In the genomic region with DNA sequence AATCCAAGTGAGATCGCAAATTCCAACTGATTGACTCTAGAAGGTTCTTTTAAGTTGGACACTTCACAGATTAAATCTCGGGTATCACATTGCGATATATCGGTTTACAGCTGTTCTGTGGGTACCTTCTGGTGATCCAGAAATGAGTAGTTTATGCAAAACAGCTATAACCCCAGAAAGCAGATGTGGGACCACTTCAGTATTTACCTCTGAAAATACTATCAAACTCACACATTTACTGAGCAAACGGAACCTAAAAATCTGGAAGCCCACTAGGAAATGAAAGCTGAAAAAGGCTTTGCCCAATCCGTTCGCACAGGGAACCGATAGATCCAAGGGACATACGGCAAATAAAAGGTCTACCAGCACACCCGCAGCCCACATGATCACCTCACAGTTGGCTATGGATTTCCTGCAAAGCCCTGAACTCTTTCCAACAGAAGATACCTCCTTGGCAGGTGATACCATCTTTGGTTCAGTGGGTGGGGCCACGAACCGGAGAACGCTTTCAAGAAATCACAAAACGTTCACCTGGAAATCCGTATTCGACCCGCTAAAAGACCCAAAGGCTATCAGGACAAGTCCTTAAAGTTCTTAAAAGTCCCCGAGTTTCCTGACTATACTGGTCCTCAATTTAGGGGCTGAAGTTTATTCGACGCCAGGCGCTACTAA, we compare ENCODE assay signal across 8 mouse cellular contexts. TPM values are rescaled to one million over a fixed set of nuclear protein-coding genes. Genes with fewer than 3 reads are reported as not detected.
DNase-seq lines count a peak whose midpoint lies in the region; ATAC-seq lines count a peak whose summit lies in the region.

No protein-coding gene starts in this region.

- peaks cover 37% of the 10 kb centered on the region for H3K4me1 ChIP-seq in lung, embryonic 15.5 days
- H3K4me1 ChIP-seq in hindbrain, embryonic 13.5 days (replicated peaks), result peaks cover 51% of the 10 kb centered on the region
- H3K4me1 ChIP-seq in megakaryocyte, embryonic 14.5 days, result peaks cover 71% of the 10 kb centered on the region

- peak overlapping the region; percentile 85 for H3K9ac ChIP-seq in lung, embryonic 15.5 days
- H3K9ac ChIP-seq in hindbrain, embryonic 13.5 days, result peak overlapping the region; percentile 82

- H3K36me3 ChIP-seq in lung, embryonic 15.5 days, result no peaks in the 10 kb centered on the region
- no peaks in the 10 kb centered on the region for H3K36me3 ChIP-seq in hindbrain, embryonic 13.5 days
- peaks cover 19% of the 10 kb centered on the region for H3K36me3 ChIP-seq in megakaryocyte, embryonic 14.5 days (replicated peaks; ENCODE audit: low read length)

- peak overlapping the region; percentile 97 for H3K27ac ChIP-seq in lung, embryonic 15.5 days
- peak overlapping the region; percentile 89 for H3K27ac ChIP-seq in hindbrain, embryonic 13.5 days

- WGBS in lung, embryonic 15.5 days, result 11% methylated on average over 21 of the region's 21 CpGs
- 27% methylated on average over 21 of the region's 21 CpGs for WGBS in hindbrain, embryonic 13.5 days

- ATAC-seq in lung, embryonic 15.5 days (ENCODE audit: borderline replicate concordance, extremely low read depth, low FRiP score, low TSS enrichment), result no peak
- no peak for ATAC-seq in hindbrain, embryonic 13.5 days (ENCODE audit: low FRiP score)

- H3K4me2 ChIP-seq in lung, embryonic 15.5 days, result peak overlapping the region; percentile 83
- peak overlapping the region; percentile 91 for H3K4me2 ChIP-seq in hindbrain, embryonic 13.5 days

- no peaks in the 10 kb centered on the region for H3K9me3 ChIP-seq in lung, embryonic 15.5 days
- no peaks in the 10 kb centered on the region for H3K9me3 ChIP-seq in hindbrain, embryonic 13.5 days
- H3K9me3 ChIP-seq in megakaryocyte, embryonic 14.5 days, result no peaks in the 10 kb centered on the region

- DNase-seq in lung, postnatal 10 days, result no peak
- peak; percentile 31 to 37 for DNase-seq in cerebellum, postnatal 14 days
- DNase-seq in right cerebral cortex, postnatal 14 days, result no peak
- no peak for DNase-seq in layer of hippocampus, adult 9-11 months
- no peak for DNase-seq in left cerebral cortex, postnatal 25 days (ENCODE audit: low spot score in 2 of 2)

- peak overlapping the region; percentile 92 for H3K4me3 ChIP-seq in lung, embryonic 15.5 days
- H3K4me3 ChIP-seq in hindbrain, embryonic 13.5 days, result peak overlapping the region; percentile 68
- peak overlapping the region; percentile 97 for H3K4me3 ChIP-seq in megakaryocyte, embryonic 14.5 days (replicated peaks)

- no peaks in the 10 kb centered on the region for H3K27me3 ChIP-seq in lung, embryonic 15.5 days
- H3K27me3 ChIP-seq in hindbrain, embryonic 13.5 days, result no peaks in the 10 kb centered on the region
- no peaks in the 10 kb centered on the region for H3K27me3 ChIP-seq in megakaryocyte, embryonic 14.5 days (replicated peaks)

- intact Hi-C loops in left cerebral cortex, postnatal 25 days (cut with DNase I), result loop anchor here (5.0 kb wide), 1 partner anchor 210 kb away; a partner anchor contains a TSS

RNA-seq across cellular contexts. Expression of a gene that starts 1.0 kb away (rescaled TPM):
- 22.8 and 23.3 TPM in 2 replicates for polyA plus RNA-seq in lung, embryonic 15.5 days (2015; fragmentation: Nextera tagmentation; extraction: Ambion mirVana)
- 8.9 and 9.8 TPM in 2 replicates for polyA plus RNA-seq in hindbrain, embryonic 13.5 days (2015; fragmentation: Nextera tagmentation; extraction: Ambion mirVana)
- polyA plus RNA-seq in megakaryocyte, embryonic 14.5 days (2012; ENCODE audit: insufficient read depth, low replicate concordance), result 3.1 and 5.2 TPM in 2 replicates
- total RNA-seq in left cerebral cortex, postnatal 25 days (2021), result 10 to 100 TPM; 13.8 to 13.9 TPM

RNA-seq across cellular contexts. Expression of a gene that starts 23.9 kb away (rescaled TPM):
- polyA plus RNA-seq in lung, embryonic 15.5 days (2015; fragmentation: Nextera tagmentation; extraction: Ambion mirVana), result 0.62 TPM in 1 of 2 replicates, not detected in the other
- polyA plus RNA-seq in hindbrain, embryonic 13.5 days (2015; fragmentation: Nextera tagmentation; extraction: Ambion mirVana), result not detected in 2 replicates
- not detected in 2 replicates for polyA plus RNA-seq in megakaryocyte, embryonic 14.5 days (2012; ENCODE audit: insufficient read depth, low replicate concordance)
- not detected for total RNA-seq in left cerebral cortex, postnatal 25 days (2021)

RNA-seq across cellular contexts. Expression of a gene that starts 43.2 kb away (rescaled TPM):
- 44.9 and 45.5 TPM in 2 replicates for polyA plus RNA-seq in lung, embryonic 15.5 days (2015; fragmentation: Nextera tagmentation; extraction: Ambion mirVana)
- polyA plus RNA-seq in hindbrain, embryonic 13.5 days (2015; fragmentation: Nextera tagmentation; extraction: Ambion mirVana), result 24.4 and 27.1 TPM in 2 replicates
- polyA plus RNA-seq in megakaryocyte, embryonic 14.5 days (2012; ENCODE audit: insufficient read depth, low replicate concordance), result 6.3 and 26.3 TPM in 2 replicates
- total RNA-seq in left cerebral cortex, postnatal 25 days (2021), result 10 to 100 TPM; 16.4 to 19.4 TPM

RNA-seq across cellular contexts. Expression of a gene that starts 48.9 kb away (rescaled TPM):
- polyA plus RNA-seq in lung, embryonic 15.5 days (2015; fragmentation: Nextera tagmentation; extraction: Ambion mirVana), result 12.1 and 13.1 TPM in 2 replicates
- polyA plus RNA-seq in hindbrain, embryonic 13.5 days (2015; fragmentation: Nextera tagmentation; extraction: Ambion mirVana), result 5.0 and 5.9 TPM in 2 replicates
- polyA plus RNA-seq in megakaryocyte, embryonic 14.5 days (2012; ENCODE audit: insufficient read depth, low replicate concordance), result 0.04 TPM in 1 of 2 replicates, not detected in the other
- total RNA-seq in left cerebral cortex, postnatal 25 days (2021), result 10 to 100 TPM; 10.2 to 13.3 TPM

Comparison
In these comparisons a context has a peak if more than half of its experiments do, and no peak if none do; other contexts are left out.
1. DNase-seq: peak in cerebellum, postnatal 14 days (2 of 2); none in lung, postnatal 10 days (single experiment), right cerebral cortex, postnatal 14 days (single experiment), layer of hippocampus, adult 9-11 months (single experiment) and left cerebral cortex, postnatal 25 days (0 of 2).
2. Peak in every context shown above with its lines, with median percentiles within 50 percentile points of each other: H3K4me3 ChIP-seq.